Mouse (Mus musculus) heart, adult 8-10 months (tissue): ENCODE data around the gene Tulp3. TPM values are rescaled to one million over a fixed set of nuclear protein-coding genes. Genes with fewer than 3 reads are reported as not detected.

Experiments used
- DNase-seq: peaks from one replicate; pipeline ENCODE4 v3.0.0; 2022; ENCODE audit warnings: low spot score
- total RNA-seq, 4 experiments: library from RNA; stranded (reverse); gene quantifications; 2 replicates each; pipeline ENCODE4 v1.2.4; 2022

Tulp3 gene
- total RNA-seq, 4 experiments from 2014 or later, result 6.6 to 9.9 (median 7.8) TPM

- no peak for DNase-seq
Observed at GRCm38 (mm10) chr6:128296750-128297393, 58.8 kb downstream of the Tulp3 start.

GRCm38 (mm10) chr6:128295876-128296749 is 59.5 kb downstream of the Tulp3 start:
- peak; percentile 71 for DNase-seq

- no peak for DNase-seq
Observed at GRCm38 (mm10) chr6:128291284-128291683, 64.4 kb downstream of the Tulp3 start.

GRCm38 (mm10) chr6:128288681-128289080 is 67.0 kb downstream of the Tulp3 start:
- DNase-seq, result no peak

DNA sequence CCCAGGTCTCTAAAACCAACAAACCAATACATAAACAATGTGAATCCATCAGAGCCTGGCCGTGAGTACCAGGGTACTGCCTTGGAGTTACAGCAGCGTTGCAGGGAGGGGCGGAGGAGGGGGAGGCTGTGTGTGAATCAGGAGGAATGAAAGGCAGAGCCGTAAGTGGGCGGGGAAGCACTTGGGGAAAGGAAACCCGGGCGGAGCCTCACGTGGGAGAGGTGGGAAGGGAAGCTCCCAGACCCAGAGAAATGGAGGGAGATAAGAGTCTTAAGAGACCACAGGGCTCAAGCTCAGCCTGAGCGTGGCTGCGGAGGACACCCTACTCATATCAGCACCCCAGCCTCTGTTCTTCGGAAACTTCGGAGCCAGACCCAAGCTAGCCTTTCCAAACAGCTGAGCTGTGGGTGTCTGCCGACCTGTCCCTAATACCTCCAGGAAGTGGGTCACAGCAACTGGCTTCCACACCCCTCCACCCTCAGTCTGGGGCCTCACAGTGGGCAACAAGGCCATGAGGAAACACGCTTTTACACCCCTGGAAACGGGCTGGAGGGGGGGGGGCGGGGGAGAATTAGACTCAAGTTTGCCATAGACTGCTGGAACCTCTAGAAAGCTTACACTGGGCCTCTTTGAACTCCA is 69.7 kb downstream of the Tulp3 start:
- peak; percentile 45 for DNase-seq

DNA sequence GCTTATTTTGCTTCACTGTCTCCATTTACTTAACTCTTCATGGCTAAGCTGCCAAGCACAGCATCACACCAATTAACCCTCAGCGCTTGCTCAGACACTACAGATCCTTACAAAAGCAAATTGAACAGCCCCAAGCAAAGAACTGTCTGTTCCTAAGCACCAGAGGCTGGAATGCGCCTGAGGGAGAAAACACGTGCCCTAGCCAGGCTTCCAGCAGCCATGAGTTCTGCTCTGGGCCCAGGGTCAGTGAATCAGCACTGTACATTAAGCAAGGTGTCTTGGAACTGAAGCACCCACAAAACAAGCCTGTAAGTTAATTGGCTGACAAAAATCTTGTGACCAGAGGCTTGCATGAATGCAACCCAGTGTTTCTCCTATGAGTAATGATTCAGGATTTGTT is 73.5 kb downstream of the Tulp3 start:
- no peak for DNase-seq

DNA sequence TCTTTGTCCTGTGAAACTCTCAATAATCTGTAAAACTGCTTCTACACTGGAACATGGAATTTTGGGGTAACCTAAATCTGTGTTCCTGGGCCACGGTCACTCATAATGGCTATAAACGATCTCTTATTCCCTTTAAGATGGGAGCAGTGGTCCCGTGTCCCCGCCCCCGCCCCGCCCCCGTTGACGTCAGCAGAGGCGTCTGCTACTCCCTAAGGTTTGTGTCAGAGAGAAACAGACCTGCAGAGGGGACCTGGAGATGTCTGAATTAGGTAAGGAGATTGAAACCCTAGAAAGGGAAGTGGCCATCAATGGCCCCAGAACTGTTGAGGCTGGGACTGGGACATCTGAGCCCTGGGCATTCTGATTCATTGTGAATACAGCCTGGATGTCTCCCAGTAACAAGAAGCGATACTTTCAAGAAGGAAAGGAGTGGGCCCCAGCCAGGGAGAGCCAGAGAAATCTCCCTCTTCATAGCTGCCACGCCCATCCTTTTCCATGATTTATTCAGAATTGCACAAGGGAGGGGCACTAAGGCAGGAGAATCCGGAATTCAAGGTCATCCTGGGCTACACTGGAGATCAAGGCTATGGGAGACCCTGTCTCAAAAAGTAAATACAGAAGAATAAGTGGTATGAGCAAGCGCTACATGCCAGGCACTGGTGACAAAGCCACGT is 75.0 kb downstream of the Tulp3 start:
- DNase-seq, result no peak

DNA sequence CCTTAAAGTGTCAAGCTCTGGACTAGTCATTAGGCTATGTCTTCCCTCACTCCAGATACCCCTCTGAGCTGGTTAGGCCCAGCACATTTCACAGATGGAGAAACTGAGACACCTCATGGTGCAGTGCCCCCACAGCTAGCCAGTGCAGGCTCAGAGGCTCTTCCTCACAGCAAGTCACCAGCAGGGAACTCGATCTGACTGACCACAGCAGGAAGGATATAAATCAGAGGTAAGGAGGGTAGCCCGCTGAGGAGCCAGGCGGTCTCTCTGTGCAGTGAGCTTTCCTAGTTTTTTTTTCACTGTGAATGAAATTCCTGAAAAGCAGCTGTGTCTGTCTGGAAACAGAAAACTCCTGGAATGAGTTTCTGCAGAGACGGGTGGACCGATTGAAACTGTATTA is 76.0 kb downstream of the Tulp3 start:
- no peak for DNase-seq

DNA sequence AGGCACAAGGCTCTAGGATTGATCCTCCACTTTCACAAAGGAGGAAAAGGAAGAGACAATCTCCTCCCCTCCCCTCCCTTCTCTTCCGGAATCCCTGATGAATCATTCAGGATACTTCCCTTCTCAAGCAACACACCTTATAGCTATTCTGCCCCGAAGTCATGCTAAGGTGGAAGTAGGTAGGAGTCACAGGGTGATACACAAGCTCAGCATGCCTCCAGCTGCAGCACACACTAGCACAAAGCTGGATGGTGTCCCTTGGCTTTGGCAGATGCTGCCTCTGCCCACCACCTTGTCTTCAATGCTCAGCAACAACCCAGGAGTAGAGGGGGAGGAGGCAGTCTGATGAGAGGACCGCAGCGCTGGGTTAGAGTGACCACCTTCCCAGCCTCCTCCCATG is 76.6 kb downstream of the Tulp3 start:
- DNase-seq, result no peak

- no peak for DNase-seq
Observed at GRCm38 (mm10) chr6:128277132-128278085, 78.2 kb downstream of the Tulp3 start.

- no peak for DNase-seq
Observed at GRCm38 (mm10) chr6:128276349-128276748, 79.3 kb downstream of the Tulp3 start.

DNA sequence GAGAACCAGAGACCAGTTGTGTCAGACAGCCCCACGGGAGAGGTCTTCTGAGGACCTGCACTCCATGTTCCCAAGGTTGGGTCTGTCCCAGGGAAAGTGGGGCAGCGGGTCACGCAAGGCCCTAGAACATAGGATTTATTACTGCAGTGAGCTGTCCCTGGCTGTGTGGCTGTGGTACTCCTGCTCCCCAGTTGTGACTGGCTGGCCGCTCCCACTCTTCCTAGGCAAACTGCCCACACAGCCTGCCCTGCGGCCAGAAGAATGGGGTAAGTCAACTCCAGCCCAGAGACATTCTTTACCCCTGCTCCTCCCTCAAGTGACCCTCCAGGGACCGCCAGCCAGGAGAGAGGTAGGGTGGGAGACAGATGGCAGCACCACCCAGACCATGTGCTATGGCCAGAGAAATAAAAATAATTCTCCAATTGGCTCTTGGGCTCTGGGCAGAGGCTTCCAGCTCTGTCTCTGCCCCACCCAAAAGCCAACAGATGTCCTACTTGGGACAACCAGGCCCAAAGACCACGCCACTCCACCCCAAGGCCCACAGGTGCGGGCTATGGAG is 80.1 kb downstream of the Tulp3 start:
- no peak for DNase-seq

- no peak for DNase-seq
Observed at GRCm38 (mm10) chr6:128273507-128273906, 82.1 kb downstream of the Tulp3 start.

- no peak for DNase-seq
Observed at GRCm38 (mm10) chr6:128272754-128273153, 82.9 kb downstream of the Tulp3 start.

Other genes starting within 250 kb of the Tulp3 start
- gene Tspan9, start 212.3 kb downstream of the Tulp3 start, total RNA-seq, result 100 to 1,000 TPM in 2 of 4 experiments, 10 to 100 TPM in 2; 67.0 to 124 (median 99.7) TPM
- 1 to 10 TPM; 2.0 to 4.0 (median 3.1) TPM for gene Tead4, start 55.0 kb downstream of the Tulp3 start, total RNA-seq
- 10 to 100 TPM in 3 of 4 experiments, 1 to 10 TPM in 1; 9.4 to 12.5 (median 10.8) TPM for gene Rhno1, start 7.1 kb upstream of the Tulp3 start, total RNA-seq
- under 1 TPM; 0.25 to 0.76 (median 0.49) TPM for gene Foxm1, start 7.1 kb upstream of the Tulp3 start, total RNA-seq
- not detected for gene Tex52, start 19.6 kb upstream of the Tulp3 start, total RNA-seq
- not detected for gene Gm44596, start 19.7 kb upstream of the Tulp3 start, total RNA-seq
- 1 to 10 TPM; 1.1 to 1.8 (median 1.3) TPM for gene Nrip2, start 43.4 kb upstream of the Tulp3 start, total RNA-seq
- gene Itfg2, start 69.1 kb upstream of the Tulp3 start, total RNA-seq, result 10 to 100 TPM; 16.0 to 20.0 (median 16.9) TPM
- gene Fkbp4, start 82.8 kb upstream of the Tulp3 start, total RNA-seq, result 100 to 1,000 TPM; 337 to 380 (median 365) TPM
- gene Pzp, start 170.9 kb upstream of the Tulp3 start, total RNA-seq, result 1 to 10 TPM; 2.2 to 3.6 (median 2.7) TPM
- under 1 TPM in 1 of 4 experiments, not detected in 3; 0.14 TPM for gene A2ml1, start 225.8 kb upstream of the Tulp3 start, total RNA-seq